Mouse (Mus musculus) neural tube, embryonic 14.5 days (tissue): ENCODE results near the gene Ces3b. TPM values are rescaled to one million over a fixed set of nuclear protein-coding genes. Genes with fewer than 3 reads are reported as not detected.

Experiments used
- ATAC-seq: fragments of 200-750 bp; cut with Nextera tagmentation; 2 replicates; pipeline ENCODE4 v1.8.0; 2017; ENCODE audit warnings: low read depth, mild to moderate bottlenecking, moderate TSS enrichment, moderate library complexity
- H3K27ac ChIP-seq: fragments of 300-500 bp; sonication (generic); 2 replicates; pipeline ENCODE4 v1.5.1; 2014; ENCODE audit warnings: low read depth, mild to moderate bottlenecking, control low read depth, low read length, moderate library complexity, mixed read lengths
- H3K27me3 ChIP-seq: fragments of 300-500 bp; sonication (generic); 2 replicates; pipeline ENCODE4 v1.6.1; 2014; ENCODE audit warnings: low read length; ENCODE audit not compliant: control insufficient read depth, insufficient read depth
- H3K36me3 ChIP-seq: fragments of 300-500 bp; sonication (generic); 2 replicates; pipeline ENCODE4 v1.6.1; 2014; ENCODE audit warnings: low read length, mixed read lengths; ENCODE audit not compliant: control insufficient read depth, insufficient read depth
- H3K4me1 ChIP-seq: fragments of 300-500 bp; sonication (generic); 2 replicates; pipeline ENCODE4 v1.6.1; 2014; ENCODE audit warnings: low read length; ENCODE audit not compliant: control insufficient read depth, insufficient read depth
- H3K4me2 ChIP-seq: fragments of 300-500 bp; sonication (generic); 2 replicates; pipeline ENCODE4 v1.6.1; 2014; ENCODE audit warnings: mild to moderate bottlenecking, low read depth, low read length, control low read depth
- H3K4me3 ChIP-seq: fragments of 300-500 bp; sonication (generic); 2 replicates; pipeline ENCODE4 v1.5.1; 2014; ENCODE audit warnings: low read depth, low read length, control low read depth, mixed read lengths
- H3K9ac ChIP-seq: fragments of 300-500 bp; sonication (generic); replicated peaks from 2 replicates; pipeline ENCODE4 v1.6.1; 2014; ENCODE audit warnings: low read depth, mild to moderate bottlenecking, control low read depth, low read length, mixed read lengths
- H3K9me3 ChIP-seq: fragments of 300-500 bp; sonication (generic); 2 replicates; pipeline ENCODE4 v1.6.1; 2016; ENCODE audit warnings: low read length; ENCODE audit not compliant: control insufficient read depth
- WGBS: fragments of 180-500 bp; shearing (Covaris S2); extraction: QIAGEN DNeasy Blood & Tissue Kit; methylation state at CpG from one replicate; pipeline ENCODE4 v1.1.7; 2014; 5-methylcytosine and 5-hydroxymethylcytosine counted together
- polyA plus RNA-seq: library from polyadenylated mRNA; unstranded; fragments of >200 nt; fragmentation: Nextera tagmentation; extraction: Ambion mirVana; gene quantifications from 2 replicates; pipeline ENCODE4 v1.2.1, GENCODE M21; 2014

Gene Ces3b
- polyA plus RNA-seq, 1 experiment from 2014 or later = not detected

DNA sequence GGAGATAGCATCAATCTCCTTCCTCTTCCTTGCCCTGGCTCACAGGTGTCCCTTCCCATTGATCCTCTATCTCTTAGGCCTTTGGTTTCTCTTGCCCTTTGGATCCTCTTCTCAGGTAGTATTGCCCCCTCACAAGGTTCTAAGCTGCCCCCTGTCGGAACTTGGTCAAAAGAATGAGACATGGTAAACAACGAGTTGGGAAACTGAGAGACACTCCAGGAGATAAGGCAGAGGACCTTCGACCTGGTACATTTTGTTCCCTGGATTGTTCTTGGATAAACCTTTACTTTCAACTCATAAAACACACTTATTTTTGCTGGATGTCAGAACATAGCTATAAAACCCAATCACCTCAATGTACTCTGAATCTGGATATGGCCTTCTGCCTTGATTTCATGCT, 20.7 kb downstream of the Ces3b start:
- no peak overlapping the region for H3K9ac ChIP-seq
- no peak overlapping the region for H3K4me3 ChIP-seq
- H3K4me1 ChIP-seq = no peaks in the 10 kb centered on the region
- H3K9me3 ChIP-seq = no peaks in the 10 kb centered on the region
- H3K27ac ChIP-seq = no peak overlapping the region
- no peaks in the 10 kb centered on the region for H3K36me3 ChIP-seq
- 85% methylated on average over 3 of the region's 3 CpGs for WGBS
- no peaks in the 10 kb centered on the region for H3K27me3 ChIP-seq
- ATAC-seq = no peak
- no peak overlapping the region for H3K4me2 ChIP-seq

DNA sequence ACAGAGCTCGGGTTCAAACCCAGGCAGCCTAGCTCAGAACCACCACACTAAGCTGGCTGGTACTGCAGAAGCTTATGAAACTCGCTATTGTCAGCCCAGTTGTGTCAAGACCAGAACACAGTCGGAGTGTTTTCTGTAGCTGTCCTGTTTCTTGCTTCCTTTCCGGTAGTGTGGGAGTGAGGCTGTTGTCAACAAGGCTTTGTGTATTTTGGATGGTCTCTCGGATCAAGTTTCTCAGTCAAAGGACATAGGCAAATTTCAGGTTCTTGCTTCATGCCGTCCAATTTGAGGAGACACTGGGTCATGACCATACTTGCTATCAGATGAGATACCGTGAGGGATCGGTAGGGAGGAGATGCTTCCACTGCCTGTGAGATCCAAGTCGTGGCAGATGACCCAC, 46.3 kb downstream of the Ces3b start:
- H3K27ac ChIP-seq = no peak overlapping the region
- 89% methylated on average over 9 of the region's 9 CpGs for WGBS
- no peak overlapping the region for H3K4me3 ChIP-seq
- ATAC-seq = no peak
- no peaks in the 10 kb centered on the region for H3K27me3 ChIP-seq
- no peaks in the 10 kb centered on the region for H3K36me3 ChIP-seq
- H3K9ac ChIP-seq = no peak overlapping the region
- H3K4me1 ChIP-seq = no peaks in the 10 kb centered on the region
- no peak overlapping the region for H3K4me2 ChIP-seq
- H3K9me3 ChIP-seq = no peaks in the 10 kb centered on the region

- Histone ChIP-seq H3K27me3 (no peaks in the 10 kb centered on the region), H3K27ac (no peak within 1 kb of the TSS), H3K9me3 (no peaks in the 10 kb centered on the region), H3K4me3 (no peak within 1 kb of the TSS), H3K9ac (no peak within 1 kb of the TSS), H3K4me1 (no peaks in the 10 kb centered on the region), H3K4me2 (no peak within 1 kb of the TSS), H3K36me3 (no peaks in the 10 kb centered on the region)
- WGBS = 90% methylated on average over 5 of the region's 5 CpGs
- ATAC-seq = no peak
Observed at GRCm38 (mm10) chr8:105131509-105131908, 48.0 kb downstream of the Ces3b start, which contains the start of gene Ces4a. TSS of gene Ces4a (plus strand) at chr8:105131800.

DNA sequence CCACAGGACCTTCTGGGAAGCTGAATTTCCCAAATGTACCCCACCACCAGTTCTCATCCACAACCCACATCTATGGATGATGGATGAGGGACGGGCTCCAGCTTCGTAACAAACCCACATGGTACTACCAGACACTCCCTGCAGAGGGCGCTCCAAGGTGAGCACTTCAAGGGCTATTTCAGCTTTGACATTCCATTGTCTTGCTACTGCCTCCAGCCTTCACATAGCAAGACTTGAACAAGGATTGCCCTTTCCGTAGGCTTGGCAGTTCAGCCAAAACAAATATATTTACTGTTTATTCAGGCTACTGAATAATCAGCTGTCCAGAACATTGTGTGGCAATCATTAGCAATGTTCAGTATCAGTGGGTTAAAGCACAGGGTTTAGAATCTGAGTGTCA, 54.9 kb downstream of the Ces3b start:
- Histone ChIP-seq H3K27ac (no peak overlapping the region), H3K4me1 (no peaks in the 10 kb centered on the region), H3K36me3 (no peaks in the 10 kb centered on the region), H3K4me3 (no peak overlapping the region), H3K9ac (no peak overlapping the region), H3K9me3 (no peaks in the 10 kb centered on the region), H3K27me3 (no peaks in the 10 kb centered on the region), H3K4me2 (no peak overlapping the region)
- no peak for ATAC-seq
- 21% methylated on average over 4 of the region's 4 CpGs for WGBS

GRCm38 (mm10) chr8:105142395-105142794, 58.8 kb downstream of the Ces3b start:
- H3K9me3 ChIP-seq = no peaks in the 10 kb centered on the region
- no peak for ATAC-seq
- H3K4me2 ChIP-seq = no peak overlapping the region
- H3K9ac ChIP-seq = no peak overlapping the region
- no peak overlapping the region for H3K4me3 ChIP-seq
- no peaks in the 10 kb centered on the region for H3K27me3 ChIP-seq
- H3K27ac ChIP-seq = no peak overlapping the region
- H3K4me1 ChIP-seq = no peaks in the 10 kb centered on the region
- H3K36me3 ChIP-seq = no peaks in the 10 kb centered on the region
- 37% methylated on average over 19 of the region's 19 CpGs for WGBS

Other genes starting within 250 kb of the Ces3b start
- not detected in 2 replicates for gene Ces2c, start 236.7 kb upstream of the Ces3b start, polyA plus RNA-seq
- gene Ces2e, start 157.5 kb upstream of the Ces3b start, polyA plus RNA-seq = not detected in 2 replicates
- gene Ces2f, start 136.4 kb upstream of the Ces3b start, polyA plus RNA-seq = not detected in 2 replicates
- not detected in 2 replicates for gene Ces2g, start 122.0 kb upstream of the Ces3b start, polyA plus RNA-seq
- not detected in 2 replicates for gene Ces2h, start 82.9 kb upstream of the Ces3b start, polyA plus RNA-seq
- gene Ces3a, start 35.2 kb upstream of the Ces3b start, polyA plus RNA-seq = not detected in 2 replicates
- gene Ces4a, start 48.0 kb downstream of the Ces3b start, polyA plus RNA-seq = 0.08 TPM in 1 of 2 replicates, not detected in the other
- gene Cbfb, start 86.9 kb downstream of the Ces3b start, polyA plus RNA-seq = 32.4 and 56.8 TPM in 2 replicates
- 35.7 and 36.8 TPM in 2 replicates for gene D230025D16Rik, start 141.4 kb downstream of the Ces3b start, polyA plus RNA-seq
- gene B3gnt9, start 171.4 kb downstream of the Ces3b start, polyA plus RNA-seq = 6.2 and 8.3 TPM in 2 replicates
- gene Tradd, start 180.9 kb downstream of the Ces3b start, polyA plus RNA-seq = 13.1 and 18.8 TPM in 2 replicates
- gene Fbxl8, start 180.9 kb downstream of the Ces3b start, polyA plus RNA-seq = 0.96 and 1.8 TPM in 2 replicates
- 0.66 and 0.71 TPM in 2 replicates for gene Hsf4, start 186.0 kb downstream of the Ces3b start, polyA plus RNA-seq
- gene Nol3, start 192.4 kb downstream of the Ces3b start, polyA plus RNA-seq = 5.5 and 5.9 TPM in 2 replicates
- 84.6 and 118 TPM in 2 replicates for gene 4931428F04Rik, start 206.1 kb downstream of the Ces3b start, polyA plus RNA-seq
- gene Exoc3l, start 212.3 kb downstream of the Ces3b start, polyA plus RNA-seq = 8.0 and 12.5 TPM in 2 replicates
- gene E2f4, start 213.9 kb downstream of the Ces3b start, polyA plus RNA-seq = 46.4 and 49.7 TPM in 2 replicates
- 0.77 and 1.3 TPM in 2 replicates for gene Elmo3, start 221.8 kb downstream of the Ces3b start, polyA plus RNA-seq
- gene Lrrc29, start 242.5 kb downstream of the Ces3b start, polyA plus RNA-seq = 0.85 and 0.95 TPM in 2 replicates
- 135 and 150 TPM in 2 replicates for gene Tmem208, start 242.6 kb downstream of the Ces3b start, polyA plus RNA-seq